Mouse (Mus musculus) limb, embryonic 14.5 days (tissue): Measurements from ENCODE around the gene Coro1a. TPM values are rescaled to one million over a fixed set of nuclear protein-coding genes. Genes with fewer than 3 reads are reported as not detected.

Experiments
- ATAC-seq: fragments of 200-750 bp; cut with Nextera tagmentation; 2 replicates; pipeline ENCODE4 v1.8.0; 2017; ENCODE audit warnings: low read depth, moderate number of reproducible peaks, moderate TSS enrichment; ENCODE audit not compliant: low FRiP score
- DNase-seq: peaks from one replicate; pipeline ENCODE4 v3.0.0-alpha.2; 2015; ENCODE audit warnings: low spot score
- H3K27ac ChIP-seq: fragments of 300-500 bp; sonication (generic); replicated peaks from 2 replicates; pipeline ENCODE4 v1.5.1; 2014; ENCODE audit warnings: low read depth, mild to moderate bottlenecking, low read length, moderate library complexity, mixed read lengths
- H3K27me3 ChIP-seq: fragments of 300-500 bp; sonication (generic); 2 replicates; pipeline ENCODE4 v1.6.1; 2014; ENCODE audit warnings: low read length, mixed read lengths; ENCODE audit not compliant: control insufficient read depth, insufficient read depth
- H3K36me3 ChIP-seq: fragments of 300-500 bp; sonication (generic); 2 replicates; pipeline ENCODE4 v1.6.1; 2014; ENCODE audit warnings: mild to moderate bottlenecking, low read length, moderate library complexity, mixed read lengths; ENCODE audit not compliant: control insufficient read depth, insufficient read depth
- H3K4me1 ChIP-seq: fragments of 300-500 bp; sonication (generic); 2 replicates; pipeline ENCODE4 v1.6.1; 2014; ENCODE audit warnings: antibody characterized with exemption, low read length, mixed read lengths; ENCODE audit not compliant: control insufficient read depth, insufficient read depth
- H3K4me2 ChIP-seq: fragments of 300-500 bp; sonication (generic); replicated peaks from 2 replicates; pipeline ENCODE4 v1.6.1; 2014; ENCODE audit warnings: low read depth, mild to moderate bottlenecking, low read length, moderate library complexity; ENCODE audit not compliant: severe bottlenecking
- H3K4me3 ChIP-seq: fragments of 300-500 bp; sonication (generic); replicated peaks from 2 replicates; pipeline ENCODE4 v1.5.1; 2014; ENCODE audit warnings: low read length
- H3K9ac ChIP-seq: fragments of 300-500 bp; sonication (generic); 2 replicates; pipeline ENCODE4 v1.6.1; 2014; ENCODE audit warnings: mild to moderate bottlenecking, low read depth, low read length, moderate library complexity; ENCODE audit not compliant: severe bottlenecking
- H3K9me3 ChIP-seq: fragments of 300-500 bp; sonication (generic); 2 replicates; pipeline ENCODE4 v1.6.1; 2016; ENCODE audit warnings: low read length; ENCODE audit not compliant: control insufficient read depth
- POLR2A ChIP-seq: fragments of 200-500 bp; IDR thresholded peaks from 2 replicates; pipeline ENCODE4 v1.8.0; 2012; ENCODE audit warnings: inconsistent platforms, mild to moderate bottlenecking, moderate library complexity, borderline replicate concordance; ENCODE audit not compliant: insufficient read depth, insufficient read length; ENCODE audit errors: extremely low read depth
- WGBS: fragments of 180-500 bp; shearing (Covaris S2); extraction: QIAGEN DNeasy Blood & Tissue Kit; methylation state at CpG from one replicate; pipeline ENCODE4 v1.1.7; 2014; 5-methylcytosine and 5-hydroxymethylcytosine counted together
- polyA plus RNA-seq, 2 experiments: library from polyadenylated mRNA; depleted of rRNA in 1 of 2; stranded (reverse) in 1 of 2; unstranded in 1 of 2; fragments of >200 nt; fragmentation: Nextera tagmentation in 1 of 2; extraction: Ambion mirVana in 1 of 2; gene quantifications; 2 replicates each; pipeline versions ENCODE4 v1.2.1 to v1.2.3; 2012 to 2014

The Coro1a gene
- polyA plus RNA-seq, 2 experiments: 33.4 to 45.0 TPM

DNA sequence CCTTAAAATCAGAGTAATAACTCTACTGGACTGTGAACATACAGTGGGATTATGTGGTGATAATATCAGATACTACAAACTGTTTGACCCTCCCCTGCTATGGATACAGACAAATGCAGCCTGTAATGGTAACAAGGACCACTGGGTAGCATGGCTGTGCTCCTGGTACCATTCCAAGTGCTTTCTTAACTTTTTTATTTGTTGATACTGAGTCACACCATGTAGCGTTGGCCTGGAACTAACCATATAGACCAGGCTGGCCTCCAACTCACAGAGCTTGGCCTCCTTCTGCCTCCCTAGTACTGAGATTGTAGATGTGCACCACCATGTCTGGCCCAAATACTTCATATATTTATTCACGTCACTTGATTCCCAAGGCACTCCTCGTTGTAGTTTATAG lies 42.3 kb downstream of the Coro1a start:
- TF ChIP-seq POLR2A: no peak
- 88% methylated on average over 3 of the region's 3 CpGs for WGBS
- no peak for ATAC-seq

DNA sequence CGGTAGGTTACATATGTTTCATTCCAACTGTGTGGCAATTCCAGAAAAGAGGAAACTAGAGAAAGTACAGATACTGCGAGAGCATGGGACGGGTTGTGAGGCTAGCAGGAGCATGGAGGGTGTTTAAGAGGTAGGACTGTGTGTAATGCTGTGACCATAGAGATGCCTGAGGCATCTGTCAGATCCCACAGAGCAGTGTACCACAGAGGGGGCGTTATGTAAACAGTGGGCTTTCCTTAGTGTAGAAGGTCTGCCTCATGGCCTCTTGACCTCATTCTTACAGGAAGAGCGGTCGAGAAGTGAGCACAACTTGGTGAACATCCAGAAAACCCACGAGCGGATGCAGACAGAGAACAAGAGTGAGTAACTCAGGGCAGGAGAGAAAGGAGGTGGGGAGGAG lies 43.9 kb downstream of the Coro1a start:
- no peak for DNase-seq
- peaks cover 33% of the 10 kb centered on the region for H3K36me3 ChIP-seq

More for the DNA sequence above, 42.3 kb downstream of the Coro1a start:
- Histone ChIP-seq H3K27ac (no peak overlapping the region), H3K36me3 (peaks cover 33% of the 10 kb centered on the region), H3K27me3 (no peaks in the 10 kb centered on the region), H3K4me1 (no peaks in the 10 kb centered on the region), H3K4me2 (no peak overlapping the region), H3K9me3 (no peaks in the 10 kb centered on the region), H3K4me3 (no peak overlapping the region), H3K9ac (no peak overlapping the region)
- DNase-seq: no peak

DNA sequence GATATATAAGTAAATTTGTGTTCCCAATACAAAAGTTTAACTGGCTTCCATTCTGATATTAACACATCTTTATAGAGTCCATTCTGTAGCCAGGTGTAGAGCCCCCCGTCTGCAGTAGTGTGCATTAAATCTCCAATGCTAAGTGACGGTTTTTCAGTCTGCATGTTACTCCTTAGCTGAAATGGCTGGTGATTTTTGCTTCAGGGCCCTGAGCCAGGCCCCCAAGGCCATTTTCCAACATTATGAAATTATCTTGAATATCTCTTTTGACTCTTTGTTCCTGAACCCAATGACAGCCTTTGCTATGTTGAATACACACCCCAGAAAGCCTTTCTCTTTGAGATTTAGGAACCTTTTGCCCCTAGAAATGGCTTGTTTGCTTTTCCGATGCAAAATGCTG lies 47.8 kb downstream of the Coro1a start:
- no peak for TF ChIP-seq POLR2A
- no peaks in the 10 kb centered on the region for H3K4me1 ChIP-seq
- no peak overlapping the region for H3K9ac ChIP-seq
- WGBS: 71% methylated on average over 3 of the region's 3 CpGs
- H3K27me3 ChIP-seq: no peaks in the 10 kb centered on the region
- no peak overlapping the region for H3K4me2 ChIP-seq
- ATAC-seq (no peak), DNase-seq (no peak)
- no peak overlapping the region for H3K4me3 ChIP-seq
- no peaks in the 10 kb centered on the region for H3K9me3 ChIP-seq
- H3K27ac ChIP-seq: no peak overlapping the region
- peaks cover 22% of the 10 kb centered on the region for H3K36me3 ChIP-seq

More for the DNA sequence above, 43.9 kb downstream of the Coro1a start:
- no peak for ATAC-seq
- WGBS: 79% methylated on average over 8 of the region's 8 CpGs
- Histone ChIP-seq H3K9ac (no peak overlapping the region), H3K4me3 (no peak overlapping the region), H3K4me1 (no peaks in the 10 kb centered on the region), H3K4me2 (no peak overlapping the region), H3K27me3 (no peaks in the 10 kb centered on the region), H3K27ac (no peak overlapping the region), H3K9me3 (no peaks in the 10 kb centered on the region)
- TF ChIP-seq POLR2A: no peak

DNA sequence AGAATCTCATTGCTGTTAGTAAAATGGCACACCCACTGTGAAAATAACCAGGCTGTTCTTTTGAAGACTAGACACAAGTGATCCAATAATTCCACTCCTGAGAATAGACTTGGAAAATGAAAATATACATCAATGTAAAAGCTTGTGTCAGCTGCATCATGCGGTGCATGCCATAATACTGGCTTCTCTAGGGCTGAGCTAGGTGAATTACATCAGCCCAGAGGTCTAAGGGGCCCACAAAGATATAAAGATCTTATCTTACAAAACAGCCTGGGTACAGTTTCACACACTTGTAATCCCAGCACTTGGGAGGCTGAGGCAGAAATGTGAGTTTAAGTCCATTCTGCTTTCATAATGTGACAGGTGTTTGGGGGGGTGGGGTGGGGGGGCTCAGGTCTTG lies 50.1 kb downstream of the Coro1a start:
- Histone ChIP-seq H3K4me1 (no peaks in the 10 kb centered on the region), H3K4me2 (no peak overlapping the region), H3K27ac (no peak overlapping the region), H3K9me3 (no peaks in the 10 kb centered on the region), H3K9ac (no peak overlapping the region), H3K4me3 (no peak overlapping the region), H3K36me3 (peaks cover 9% of the 10 kb centered on the region; the same call in 1 of the 2 replicates), H3K27me3 (no peaks in the 10 kb centered on the region)
- DNase-seq (no peak), ATAC-seq (no peak)
- WGBS: 82% methylated on average over 1 of the region's 1 CpGs
- TF ChIP-seq POLR2A: no peak

DNA sequence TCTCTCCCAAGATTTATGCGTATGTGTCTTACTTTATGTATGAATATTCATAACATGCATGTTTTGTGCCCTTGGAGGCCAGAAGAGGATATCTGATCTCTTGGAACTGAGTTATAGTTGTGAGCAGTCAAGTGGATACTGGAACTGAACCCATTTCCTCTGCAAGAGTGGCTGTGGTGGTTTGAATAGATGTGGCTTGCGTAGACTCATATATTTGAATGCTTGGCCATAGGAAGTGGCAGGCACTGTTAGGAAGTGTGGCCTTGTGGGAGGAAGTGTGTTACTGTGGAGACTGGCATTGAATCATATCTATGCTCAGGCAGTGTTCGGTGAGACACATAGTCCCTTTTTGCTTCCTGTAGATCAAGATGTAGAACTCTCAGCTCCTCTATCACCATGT lies 51.9 kb downstream of the Coro1a start:
- WGBS: 92% methylated on average over 3 of the region's 3 CpGs
- H3K4me1 ChIP-seq: no peaks in the 10 kb centered on the region
- no peak overlapping the region for H3K27ac ChIP-seq
- H3K4me3 ChIP-seq: no peak overlapping the region
- H3K4me2 ChIP-seq: no peak overlapping the region
- no peak overlapping the region for H3K9ac ChIP-seq
- ATAC-seq (no peak), DNase-seq (no peak)
- TF ChIP-seq POLR2A: no peak
- H3K36me3 ChIP-seq: no peaks in the 10 kb centered on the region
- H3K27me3 ChIP-seq: no peaks in the 10 kb centered on the region
- H3K9me3 ChIP-seq: no peaks in the 10 kb centered on the region

DNA sequence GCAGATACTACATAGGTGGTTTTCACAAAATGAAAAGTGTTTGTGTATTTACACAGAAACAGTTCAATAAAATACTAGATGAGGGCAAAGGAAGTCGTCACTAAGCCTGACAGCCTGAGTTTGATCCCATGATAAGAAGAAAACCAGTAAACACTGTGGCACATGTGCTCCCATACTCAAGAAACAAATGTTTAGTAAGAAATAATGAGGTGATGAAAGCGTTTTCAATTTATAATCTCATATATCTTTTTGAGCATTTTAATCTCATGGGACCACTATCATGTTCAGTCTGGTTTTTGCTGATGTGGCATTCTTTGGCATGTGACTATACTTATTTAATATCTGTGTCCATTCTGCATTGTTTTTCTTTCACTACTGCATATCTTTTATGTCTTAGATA lies 53.6 kb downstream of the Coro1a start:
- Histone ChIP-seq H3K36me3 (no peaks in the 10 kb centered on the region), H3K4me1 (no peaks in the 10 kb centered on the region), H3K9me3 (no peaks in the 10 kb centered on the region), H3K27me3 (no peaks in the 10 kb centered on the region), H3K9ac (no peak overlapping the region), H3K4me2 (no peak overlapping the region), H3K4me3 (no peak overlapping the region), H3K27ac (no peak overlapping the region)
- no peak for ATAC-seq
- 76% methylated on average over 2 of the region's 2 CpGs for WGBS
- TF ChIP-seq POLR2A: no peak
- DNase-seq: no peak
